In genomic region chr9:75361699-75362098, GRCm38 (mm10) we compare ENCODE assay signal across 9 mouse cellular contexts. TPM values are rescaled to one million over a fixed set of nuclear protein-coding genes. Genes with fewer than 3 reads are reported as not detected.
DNase-seq lines count a peak whose midpoint lies in the region; ATAC-seq and TF ChIP-seq lines count a peak whose summit lies in the region.
"Had no signal": no experiment of that assay in that cellular context is flagged by ENCODE, and none has a peak within 500 bp of the region (broad histone marks: within the 10 kb centered on the region; RNA-seq: fewer than 3 reads in every experiment).

No protein-coding gene starts in this region.

- WGBS in hindbrain, embryonic 10.5 days: 47% methylated on average over 5 of the region's 5 CpGs
- WGBS in hindbrain, embryonic 13.5 days: 44% methylated on average over 5 of the region's 5 CpGs
- 3% methylated on average over 5 of the region's 5 CpGs for WGBS in bone marrow, adult 2 months
- 39% methylated on average over 5 of the region's 5 CpGs for WGBS in embryonic facial prominence, embryonic 14.5 days
- 44% methylated on average over 5 of the region's 5 CpGs for WGBS in hindbrain, embryonic 14.5 days
- 43% methylated on average over 5 of the region's 5 CpGs for WGBS in limb, embryonic 12.5 days
- 35% methylated on average over 5 of the region's 5 CpGs for WGBS in midbrain, postnatal 0 days
- WGBS in stomach, postnatal 0 days: 21% methylated on average over 5 of the region's 5 CpGs

- TF ChIP-seq EP300 in stomach, postnatal 0 days (optimal IDR thresholded peaks at IDR 0.05): no peak

- no peaks in the 10 kb centered on the region for H3K27me3 ChIP-seq in hindbrain, embryonic 10.5 days (ENCODE audit: insufficient read depth, poor library complexity, severe bottlenecking)
- no peaks in the 10 kb centered on the region for H3K27me3 ChIP-seq in hindbrain, embryonic 13.5 days
- no peaks in the 10 kb centered on the region for H3K27me3 ChIP-seq in embryonic facial prominence, embryonic 14.5 days (replicated peaks; ENCODE audit: control insufficient read depth, insufficient read depth, low read length)
- no peaks in the 10 kb centered on the region for H3K27me3 ChIP-seq in hindbrain, embryonic 14.5 days (ENCODE audit: control insufficient read depth, insufficient read depth, low read length)
- no peaks in the 10 kb centered on the region for H3K27me3 ChIP-seq in limb, embryonic 12.5 days
- H3K27me3 ChIP-seq in midbrain, postnatal 0 days (ENCODE audit: insufficient read depth, low read length): no peaks in the 10 kb centered on the region
- H3K27me3 ChIP-seq in stomach, postnatal 0 days (ENCODE audit: control insufficient read depth, insufficient read depth, low read length): no peaks in the 10 kb centered on the region

- no peaks in the 10 kb centered on the region for H3K36me3 ChIP-seq in hindbrain, embryonic 10.5 days
- H3K36me3 ChIP-seq in hindbrain, embryonic 13.5 days: no peaks in the 10 kb centered on the region
- H3K36me3 ChIP-seq in embryonic facial prominence, embryonic 14.5 days (ENCODE audit: control insufficient read depth, insufficient read depth, low read length): no peaks in the 10 kb centered on the region
- no peaks in the 10 kb centered on the region for H3K36me3 ChIP-seq in hindbrain, embryonic 14.5 days (replicated peaks; ENCODE audit: control insufficient read depth, insufficient read depth)
- no peaks in the 10 kb centered on the region for H3K36me3 ChIP-seq in limb, embryonic 12.5 days
- no peaks in the 10 kb centered on the region for H3K36me3 ChIP-seq in midbrain, postnatal 0 days (ENCODE audit: insufficient read depth, low read length)
- H3K36me3 ChIP-seq in stomach, postnatal 0 days (ENCODE audit: control insufficient read depth, insufficient read depth, low read length): no peaks in the 10 kb centered on the region

- TF ChIP-seq CTCF in bone marrow, adult 2 months (IDR thresholded peaks at IDR 0.05; ENCODE audit: control insufficient read depth, insufficient read depth, low read length): peak; percentile 86
- peak; percentile 81 for TF ChIP-seq CTCF in midbrain, postnatal 0 days (IDR thresholded peaks at IDR 0.05)
- TF ChIP-seq CTCF in stomach, postnatal 0 days (IDR thresholded peaks at IDR 0.05; ENCODE audit: low read depth): peak; percentile 90

- H3K4me3 ChIP-seq in hindbrain, embryonic 10.5 days: no peak overlapping the region
- H3K4me3 ChIP-seq in hindbrain, embryonic 13.5 days: no peak overlapping the region
- no peak overlapping the region for H3K4me3 ChIP-seq in bone marrow, adult 2 months (replicated peaks; ENCODE audit: control insufficient read depth, low read depth, low read length)
- H3K4me3 ChIP-seq in embryonic facial prominence, embryonic 14.5 days (ENCODE audit: low read depth, low read length): no peak overlapping the region
- H3K4me3 ChIP-seq in hindbrain, embryonic 14.5 days (replicated peaks; ENCODE audit: low read length): no peak overlapping the region
- no peak overlapping the region for H3K4me3 ChIP-seq in limb, embryonic 12.5 days (replicated peaks)
- no peak overlapping the region for H3K4me3 ChIP-seq in midbrain, postnatal 0 days (ENCODE audit: low read depth, low read length)
- H3K4me3 ChIP-seq in stomach, postnatal 0 days (ENCODE audit: low read depth, low read length): no peak overlapping the region

- no peaks in the 10 kb centered on the region for H3K9me3 ChIP-seq in hindbrain, embryonic 10.5 days
- no peaks in the 10 kb centered on the region for H3K9me3 ChIP-seq in hindbrain, embryonic 13.5 days
- H3K9me3 ChIP-seq in embryonic facial prominence, embryonic 14.5 days (ENCODE audit: control insufficient read depth, low read length): no peaks in the 10 kb centered on the region
- H3K9me3 ChIP-seq in hindbrain, embryonic 14.5 days (ENCODE audit: control insufficient read depth, low read length): no peaks in the 10 kb centered on the region
- no peaks in the 10 kb centered on the region for H3K9me3 ChIP-seq in limb, embryonic 12.5 days
- no peaks in the 10 kb centered on the region for H3K9me3 ChIP-seq in midbrain, postnatal 0 days (ENCODE audit: low read length)
- H3K9me3 ChIP-seq in stomach, postnatal 0 days (ENCODE audit: control insufficient read depth, low read length): no peaks in the 10 kb centered on the region

- no peak overlapping the region for H3K9ac ChIP-seq in hindbrain, embryonic 13.5 days
- no peak overlapping the region for H3K9ac ChIP-seq in embryonic facial prominence, embryonic 14.5 days (ENCODE audit: low read depth, low read length)
- no peak overlapping the region for H3K9ac ChIP-seq in hindbrain, embryonic 14.5 days
- H3K9ac ChIP-seq in limb, embryonic 12.5 days (replicated peaks): no peak overlapping the region
- no peak overlapping the region for H3K9ac ChIP-seq in midbrain, postnatal 0 days (replicated peaks; ENCODE audit: low read length, poor library complexity, severe bottlenecking)
- no peak overlapping the region for H3K9ac ChIP-seq in stomach, postnatal 0 days (ENCODE audit: low read length)

- no peak overlapping the region for H3K4me2 ChIP-seq in hindbrain, embryonic 13.5 days
- no peak overlapping the region for H3K4me2 ChIP-seq in embryonic facial prominence, embryonic 14.5 days (ENCODE audit: low read depth, low read length)
- H3K4me2 ChIP-seq in hindbrain, embryonic 14.5 days (replicated peaks): no peak overlapping the region
- no peak overlapping the region for H3K4me2 ChIP-seq in limb, embryonic 12.5 days
- H3K4me2 ChIP-seq in midbrain, postnatal 0 days (ENCODE audit: low read depth, low read length, poor library complexity, severe bottlenecking): no peak overlapping the region
- H3K4me2 ChIP-seq in stomach, postnatal 0 days (replicated peaks; ENCODE audit: low read depth): no peak overlapping the region

- no peaks in the 10 kb centered on the region for H3K4me1 ChIP-seq in hindbrain, embryonic 10.5 days (replicated peaks)
- H3K4me1 ChIP-seq in hindbrain, embryonic 13.5 days (replicated peaks): no peaks in the 10 kb centered on the region; the same call in 1 of the 2 replicates
- H3K4me1 ChIP-seq in bone marrow, adult 2 months (ENCODE audit: control insufficient read depth, insufficient read depth, low read length): peaks cover 6% of the 10 kb centered on the region; the same call in 1 of the 2 replicates
- H3K4me1 ChIP-seq in embryonic facial prominence, embryonic 14.5 days (ENCODE audit: control insufficient read depth, insufficient read depth, low read length): no peaks in the 10 kb centered on the region
- no peaks in the 10 kb centered on the region for H3K4me1 ChIP-seq in hindbrain, embryonic 14.5 days (replicated peaks; ENCODE audit: control insufficient read depth, insufficient read depth, low read length)
- H3K4me1 ChIP-seq in limb, embryonic 12.5 days (replicated peaks): no peaks in the 10 kb centered on the region
- H3K4me1 ChIP-seq in midbrain, postnatal 0 days (ENCODE audit: insufficient read depth, low read length): no peaks in the 10 kb centered on the region
- H3K4me1 ChIP-seq in stomach, postnatal 0 days (replicated peaks; ENCODE audit: control insufficient read depth, insufficient read depth): no peaks in the 10 kb centered on the region

- no peak overlapping the region for H3K27ac ChIP-seq in hindbrain, embryonic 10.5 days
- H3K27ac ChIP-seq in hindbrain, embryonic 13.5 days: no peak overlapping the region
- H3K27ac ChIP-seq in bone marrow, adult 2 months (ENCODE audit: control insufficient read depth, insufficient read depth, low read depth, low read length, poor library complexity): peak overlapping the region; percentile 67
- H3K27ac ChIP-seq in embryonic facial prominence, embryonic 14.5 days (replicated peaks; ENCODE audit: low read depth, low read length): no peak overlapping the region
- no peak overlapping the region for H3K27ac ChIP-seq in hindbrain, embryonic 14.5 days
- no peak overlapping the region for H3K27ac ChIP-seq in limb, embryonic 12.5 days
- no peak overlapping the region for H3K27ac ChIP-seq in midbrain, postnatal 0 days (ENCODE audit: low read depth, low read length)
- no peak overlapping the region for H3K27ac ChIP-seq in stomach, postnatal 0 days (replicated peaks)
- H3K27ac ChIP-seq: macrophage had no signal

- TF ChIP-seq POLR2A in bone marrow, adult 2 months (IDR thresholded peaks at IDR 0.05; ENCODE audit: borderline replicate concordance, control insufficient read depth, low read depth, low read length): no peak

- DNase-seq in hindbrain, embryonic 10.5 days (ENCODE audit: low spot score): peak; percentile 64
- DNase-seq in embryonic facial prominence, embryonic 14.5 days (ENCODE audit: low spot score): peak; percentile 70
- peak; percentile 72 for DNase-seq in hindbrain, embryonic 14.5 days (ENCODE audit: low spot score)
- peak; percentile 61 for DNase-seq in midbrain, postnatal 0 days (ENCODE audit: low spot score)
- DNase-seq in stomach, postnatal 0 days (ENCODE audit: low spot score): peak; percentile 80

- no peak for ATAC-seq in hindbrain, embryonic 13.5 days (ENCODE audit: low FRiP score)
- ATAC-seq in embryonic facial prominence, embryonic 14.5 days (ENCODE audit: low read depth): peak; percentile 60; the same call in 1 of the 2 replicates
- ATAC-seq in hindbrain, embryonic 14.5 days (ENCODE audit: low FRiP score): 0 out of 2 replicates have a peak, but pooled peaks have one; percentile 55
- peak; percentile 57; the same call in 1 of the 2 replicates for ATAC-seq in limb, embryonic 12.5 days (ENCODE audit: insufficient number of reproducible peaks, insufficient read depth, low FRiP score, low TSS enrichment, low read depth)
- no peak for ATAC-seq in midbrain, postnatal 0 days (ENCODE audit: low FRiP score)
- ATAC-seq in stomach, postnatal 0 days (ENCODE audit: low FRiP score, low TSS enrichment): peak; percentile 82

RNA-seq across cellular contexts. Expression of gene Bcl2l10, which starts 14.1 kb away (rescaled TPM):
- polyA plus RNA-seq in hindbrain, embryonic 10.5 days (2016; fragmentation: Nextera tagmentation; extraction: Ambion mirVana): not detected in 2 replicates
- not detected in 2 replicates for polyA plus RNA-seq in hindbrain, embryonic 13.5 days (2015; fragmentation: Nextera tagmentation; extraction: Ambion mirVana)
- not detected in 2 replicates for polyA plus RNA-seq in bone marrow, adult 2 months (2011; ENCODE audit: insufficient read depth, insufficient read length, low replicate concordance, missing spikeins)
- not detected in 2 replicates for polyA plus RNA-seq in embryonic facial prominence, embryonic 14.5 days (2014; fragmentation: Nextera tagmentation; extraction: Ambion mirVana)
- polyA plus RNA-seq in hindbrain, embryonic 14.5 days (2014; fragmentation: Nextera tagmentation; extraction: Ambion mirVana): not detected in 2 replicates
- polyA plus RNA-seq in limb, embryonic 12.5 days (2016; fragmentation: Nextera tagmentation; extraction: Ambion mirVana): not detected in 2 replicates
- not detected in 2 replicates for total RNA-seq in midbrain, postnatal 0 days (2014; rRNA removed)
- not detected in 2 replicates for polyA plus RNA-seq in midbrain, postnatal 0 days (2015; fragmentation: Nextera tagmentation; extraction: Ambion mirVana)
- polyA plus RNA-seq in stomach, postnatal 0 days (2015; fragmentation: Nextera tagmentation; extraction: Ambion mirVana): not detected in 2 replicates
- polyA plus RNA-seq: macrophage had no signal

RNA-seq across cellular contexts. Expression of gene Mapk6, which starts 48.1 kb away (rescaled TPM):
- polyA plus RNA-seq in hindbrain, embryonic 10.5 days (2016; fragmentation: Nextera tagmentation; extraction: Ambion mirVana): 134 and 146 TPM in 2 replicates
- 178 and 184 TPM in 2 replicates for polyA plus RNA-seq in hindbrain, embryonic 13.5 days (2015; fragmentation: Nextera tagmentation; extraction: Ambion mirVana)
- 16.0 and 36.8 TPM in 2 replicates for polyA plus RNA-seq in bone marrow, adult 2 months (2011; ENCODE audit: insufficient read depth, insufficient read length, low replicate concordance, missing spikeins)
- polyA plus RNA-seq in embryonic facial prominence, embryonic 14.5 days (2014; fragmentation: Nextera tagmentation; extraction: Ambion mirVana): 60.4 and 71.6 TPM in 2 replicates
- polyA plus RNA-seq in hindbrain, embryonic 14.5 days (2014; fragmentation: Nextera tagmentation; extraction: Ambion mirVana): 185 and 192 TPM in 2 replicates
- 114 TPM in 2 replicates for polyA plus RNA-seq in limb, embryonic 12.5 days (2016; fragmentation: Nextera tagmentation; extraction: Ambion mirVana)
- total RNA-seq in midbrain, postnatal 0 days (2014; rRNA removed): 164 and 181 TPM in 2 replicates
- 103 and 109 TPM in 2 replicates for polyA plus RNA-seq in midbrain, postnatal 0 days (2015; fragmentation: Nextera tagmentation; extraction: Ambion mirVana)
- polyA plus RNA-seq in stomach, postnatal 0 days (2015; fragmentation: Nextera tagmentation; extraction: Ambion mirVana): 28.9 and 29.0 TPM in 2 replicates

RNA-seq across cellular contexts. Expression of gene Gnb5, which starts 55.6 kb away (rescaled TPM):
- 26.0 and 27.6 TPM in 2 replicates for polyA plus RNA-seq in hindbrain, embryonic 10.5 days (2016; fragmentation: Nextera tagmentation; extraction: Ambion mirVana)
- 58.3 and 60.5 TPM in 2 replicates for polyA plus RNA-seq in hindbrain, embryonic 13.5 days (2015; fragmentation: Nextera tagmentation; extraction: Ambion mirVana)
- polyA plus RNA-seq in bone marrow, adult 2 months (2011; ENCODE audit: insufficient read depth, insufficient read length, low replicate concordance, missing spikeins): 5.2 TPM in 1 of 2 replicates, not detected in the other
- polyA plus RNA-seq in embryonic facial prominence, embryonic 14.5 days (2014; fragmentation: Nextera tagmentation; extraction: Ambion mirVana): 30.3 and 31.1 TPM in 2 replicates
- 89.7 and 94.9 TPM in 2 replicates for polyA plus RNA-seq in hindbrain, embryonic 14.5 days (2014; fragmentation: Nextera tagmentation; extraction: Ambion mirVana)
- 23.8 and 25.6 TPM in 2 replicates for polyA plus RNA-seq in limb, embryonic 12.5 days (2016; fragmentation: Nextera tagmentation; extraction: Ambion mirVana)
- total RNA-seq in midbrain, postnatal 0 days (2014; rRNA removed): 76.9 and 79.4 TPM in 2 replicates
- 97.2 and 97.5 TPM in 2 replicates for polyA plus RNA-seq in midbrain, postnatal 0 days (2015; fragmentation: Nextera tagmentation; extraction: Ambion mirVana)
- polyA plus RNA-seq in stomach, postnatal 0 days (2015; fragmentation: Nextera tagmentation; extraction: Ambion mirVana): 16.1 and 17.5 TPM in 2 replicates

Comparison
In these comparisons a context has a peak if more than half of its experiments do, and no peak if none do; other contexts are left out.
1. ATAC-seq: peak in embryonic facial prominence, embryonic 14.5 days (single experiment), hindbrain, embryonic 14.5 days (single experiment), limb, embryonic 12.5 days (single experiment) and stomach, postnatal 0 days (single experiment); none in hindbrain, embryonic 13.5 days (single experiment) and midbrain, postnatal 0 days (single experiment).
2. Peak in every context shown above with its lines, with median percentiles within 50 percentile points of each other: DNase-seq and CTCF ChIP-seq.